Mouse (Mus musculus) left cerebral cortex, postnatal 14 days (tissue): ENCODE results near the gene Prcd. TPM values are rescaled to one million over a fixed set of nuclear protein-coding genes. Genes with fewer than 3 reads are reported as not detected.

Experiments
- DNase-seq, 2 experiments: peaks; one replicate each; pipeline ENCODE4 v3.0.0; 2021 to 2022; ENCODE audit warnings: low spot score in 2 of 2, mixed read lengths in 1 of 2
- intact Hi-C: fragments of 180-260 bp; cut with DNase I; formaldehyde crosslinking; loops from one replicate; pipeline ENCODE4 v1.15.1; 2025
- total RNA-seq, 2 experiments: library from RNA; stranded (reverse); gene quantifications; 2 replicates each; pipeline ENCODE4 v1.2.3; 2021

Gene Prcd
- total RNA-seq, 2 experiments from 2014 or later = 2.8 to 3.0 TPM

GRCm38 (mm10) chr11:116646771-116647170 is 6.6 kb upstream of the Prcd start:
- DNase-seq = no peak
- intact Hi-C loops = no loop called here

DNA sequence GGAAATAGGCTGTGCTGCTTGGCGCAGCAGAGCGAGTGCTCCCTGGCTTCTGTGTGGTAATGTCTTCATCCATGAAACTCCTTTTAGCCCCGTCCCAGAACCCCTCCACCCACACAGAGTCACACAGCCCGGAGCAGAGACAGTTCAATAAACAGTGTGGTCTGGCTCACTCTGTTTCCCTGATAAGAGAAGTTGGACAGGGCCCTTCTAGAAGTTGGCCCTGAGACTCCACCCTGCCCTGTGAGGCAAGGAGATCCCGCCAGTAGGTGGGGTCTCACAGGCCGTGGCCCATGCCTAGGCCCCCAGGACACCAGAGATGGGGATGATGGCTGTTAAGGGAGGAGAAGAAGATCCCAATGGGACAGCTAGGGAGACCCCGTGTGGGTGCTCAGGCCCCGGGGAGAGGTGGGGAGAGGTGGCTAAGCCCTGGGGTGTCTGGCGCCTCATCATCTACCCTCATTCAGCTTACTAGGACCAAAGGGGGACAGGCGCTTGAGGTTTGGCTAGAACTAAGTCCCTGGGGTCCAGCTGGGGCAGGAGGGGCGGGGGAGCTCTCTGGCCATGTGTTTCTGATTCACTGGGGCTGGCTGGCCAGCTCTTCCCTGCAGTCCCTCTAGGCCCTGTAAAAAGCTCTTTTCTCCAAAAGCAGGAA is 5.9 kb upstream of the Prcd start:
- intact Hi-C loops = no loop called here
- no peak for DNase-seq

- intact Hi-C loops = no loop called here
- no peak for DNase-seq
Observed at GRCm38 (mm10) chr11:116648213-116648921, 5.0 kb upstream of the Prcd start.

DNA sequence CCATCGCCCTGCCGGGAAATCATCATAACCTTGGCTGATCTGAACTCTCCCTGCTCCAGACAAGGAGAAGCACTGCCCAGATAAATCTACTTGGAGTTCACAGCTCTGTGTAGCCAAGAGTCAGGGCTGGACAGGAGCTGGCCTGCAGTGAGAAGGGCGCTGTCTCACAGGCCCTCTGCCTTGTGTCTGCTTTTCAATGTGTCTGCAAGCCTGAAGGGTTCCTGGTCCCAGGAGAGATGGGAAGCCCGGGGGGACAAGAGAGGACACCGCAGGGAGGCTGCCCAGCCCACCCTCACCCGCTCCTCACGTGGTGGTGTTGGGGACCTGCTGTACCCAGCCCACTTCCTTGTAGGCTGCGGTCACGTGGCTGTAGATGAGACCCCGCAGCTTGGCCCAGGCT is 4.4 kb upstream of the Prcd start:
- DNase-seq = no peak
- intact Hi-C loops = no loop called here

DNA sequence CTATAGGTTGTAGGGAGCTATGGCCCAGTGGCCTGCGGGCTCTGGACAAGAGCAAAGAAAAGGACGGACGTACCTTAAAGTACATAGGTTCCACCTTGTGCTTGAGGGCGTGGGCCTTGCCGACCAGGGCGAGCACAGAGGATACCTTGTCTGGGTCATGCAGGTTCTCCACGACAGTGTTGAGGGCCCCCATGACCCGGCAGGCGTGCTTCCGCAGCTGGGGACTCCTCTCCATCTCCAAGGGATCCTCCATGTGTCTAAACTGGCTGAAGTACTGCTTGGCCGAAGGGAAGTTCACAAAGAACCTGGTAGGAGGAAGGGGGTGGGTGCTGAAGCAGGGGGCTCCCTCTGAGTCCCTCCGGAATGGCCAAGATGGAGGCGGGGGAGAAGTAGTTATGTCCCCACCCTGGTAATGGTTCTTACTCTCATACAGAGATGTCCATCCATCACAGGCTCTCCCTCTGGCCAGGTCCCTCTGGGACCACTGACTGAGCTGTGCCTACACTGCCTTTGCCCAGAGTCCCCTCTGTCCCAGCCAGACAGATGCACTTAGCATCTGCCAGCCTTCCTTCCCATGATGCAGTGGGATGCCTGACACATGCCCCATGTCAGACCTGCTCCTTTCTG is 3.5 kb upstream of the Prcd start:
- intact Hi-C loops = no loop called here
- DNase-seq = no peak

- DNase-seq = no peak
- intact Hi-C loops = no loop called here
Observed at GRCm38 (mm10) chr11:116650811-116651210, 2.5 kb upstream of the Prcd start.

- intact Hi-C loops = no loop called here
- DNase-seq = peak; percentile 63 to 75
Observed at GRCm38 (mm10) chr11:116651339-116651738, 2.0 kb upstream of the Prcd start.

DNA sequence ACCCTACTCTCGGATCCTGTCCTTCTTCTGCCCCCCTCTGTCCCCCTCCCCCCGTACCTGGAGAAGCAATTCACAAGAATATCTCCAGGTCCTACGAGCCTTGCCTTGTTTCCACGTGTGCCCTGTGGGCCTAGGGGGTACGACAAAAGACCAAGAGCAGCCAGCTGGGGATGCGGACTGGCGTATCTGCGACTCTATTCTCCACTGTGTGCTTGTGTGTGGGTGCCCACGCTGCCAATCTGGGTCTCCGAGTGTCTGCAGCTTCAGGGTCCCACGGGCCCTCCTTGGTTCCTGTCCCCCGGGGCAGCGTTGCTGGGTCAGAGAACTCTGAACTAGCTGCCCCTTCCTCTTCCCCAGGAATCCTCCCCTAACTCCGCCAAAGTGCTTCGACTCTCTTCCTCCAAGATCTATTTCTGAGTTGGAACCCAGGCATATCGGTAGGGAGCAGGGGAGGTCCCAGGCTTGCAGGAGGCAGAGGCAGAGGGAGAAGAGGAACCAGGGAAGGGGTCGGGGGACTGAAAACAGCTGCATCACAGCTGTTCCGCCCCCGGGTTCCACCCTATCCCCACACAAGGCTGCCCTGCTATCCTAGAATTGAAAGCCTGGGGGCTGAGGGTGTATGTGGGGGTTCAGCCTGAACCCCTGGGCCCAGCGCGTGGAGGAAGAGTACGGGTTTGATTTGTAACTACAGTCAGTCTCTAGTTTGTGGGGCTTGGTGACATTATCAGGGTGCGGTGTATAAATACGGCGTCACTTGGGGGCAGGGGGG is 820 bp upstream of the Prcd start:
- DNase-seq = no peak
- intact Hi-C loops = no loop called here

- peak in 1 of 2 experiments; percentile 45 for DNase-seq
- intact Hi-C loops = no loop called here
Observed at GRCm38 (mm10) chr11:116653709-116654221, 431 bp downstream of the Prcd start.

GRCm38 (mm10) chr11:116654255-116654821 is 1.0 kb downstream of the Prcd start, which contains the start of gene Cygb:
Gene Cygb (minus strand): TSS chr11:116654313.
- no peak for DNase-seq
- intact Hi-C loops = no loop called here

DNA sequence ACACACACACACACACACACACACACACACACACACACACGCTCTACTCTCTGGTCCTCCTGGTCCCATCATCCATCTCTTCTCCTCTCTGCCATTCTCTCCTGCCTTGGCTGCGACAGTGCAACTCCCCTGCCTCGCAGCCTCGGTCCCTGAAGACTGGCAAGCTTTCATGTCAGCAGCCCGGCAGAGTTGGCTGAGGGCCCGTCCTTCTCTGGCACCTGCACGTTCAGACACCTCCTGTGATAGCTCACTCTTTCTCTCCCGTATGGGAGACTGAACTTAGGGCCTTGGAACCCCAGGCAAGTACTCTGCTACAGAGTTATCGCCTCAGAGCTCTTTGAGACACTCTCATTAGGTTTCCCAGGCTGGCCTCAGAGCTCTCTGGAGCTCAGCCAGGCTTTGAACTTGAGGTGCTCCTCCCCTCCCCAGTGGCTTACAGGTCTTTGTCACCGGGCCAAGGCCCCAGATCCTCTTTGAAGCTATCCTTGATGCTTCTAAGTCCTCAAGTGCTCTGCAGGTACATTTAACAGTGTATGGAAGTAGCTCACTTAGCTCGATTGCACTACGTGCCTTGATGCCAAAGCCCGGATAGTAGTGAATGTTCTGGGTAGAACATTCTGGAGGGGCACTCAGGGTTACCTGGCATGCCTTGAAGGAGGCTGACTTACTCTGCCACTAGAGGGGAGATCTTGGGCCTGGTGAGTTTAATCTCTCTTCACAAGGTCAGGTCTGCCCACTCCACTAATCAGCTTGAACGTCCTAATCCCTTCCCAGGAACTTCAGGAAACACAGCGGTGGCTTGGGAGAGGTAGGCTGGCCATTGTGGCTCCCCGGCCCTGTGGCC is 3.2 kb downstream of the Prcd start:
- DNase-seq = no peak
- intact Hi-C loops = no loop called here

GRCm38 (mm10) chr11:116657311-116658223 is 4.2 kb downstream of the Prcd start:
- DNase-seq = peak; percentile 89 to 93
- intact Hi-C loops = no loop called here

- DNase-seq = no peak
- intact Hi-C loops = no loop called here
Observed at GRCm38 (mm10) chr11:116658238-116658637, 4.9 kb downstream of the Prcd start.

- intact Hi-C loops = no loop called here
- no peak for DNase-seq
Observed at GRCm38 (mm10) chr11:116659027-116659621, 5.8 kb downstream of the Prcd start.

DNA sequence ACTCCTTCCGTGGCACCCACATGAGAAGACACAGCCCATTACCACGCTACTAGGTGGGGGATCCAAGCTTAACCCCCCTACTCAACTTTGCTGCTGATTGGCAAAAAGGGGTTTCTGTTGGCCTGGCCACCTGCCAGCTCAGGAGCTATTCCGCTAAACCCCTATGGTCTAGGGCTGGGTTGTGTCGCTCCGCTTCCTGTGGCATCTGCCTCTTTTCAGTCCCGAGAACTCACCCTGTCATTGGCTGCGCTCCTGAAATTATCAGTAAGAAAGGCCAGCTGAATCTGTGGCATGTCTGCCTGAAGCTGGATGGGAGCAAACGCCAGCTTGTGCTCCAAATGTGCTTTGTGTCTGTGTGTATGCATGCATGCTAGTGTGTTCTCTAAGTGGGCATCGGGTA is 6.8 kb downstream of the Prcd start:
- DNase-seq = no peak
- intact Hi-C loops = no loop called here

GRCm38 (mm10) chr11:116661291-116661947 is 8.1 kb downstream of the Prcd start:
- peak; percentile 41 to 69 for DNase-seq
- intact Hi-C loops = no loop called here

DNA sequence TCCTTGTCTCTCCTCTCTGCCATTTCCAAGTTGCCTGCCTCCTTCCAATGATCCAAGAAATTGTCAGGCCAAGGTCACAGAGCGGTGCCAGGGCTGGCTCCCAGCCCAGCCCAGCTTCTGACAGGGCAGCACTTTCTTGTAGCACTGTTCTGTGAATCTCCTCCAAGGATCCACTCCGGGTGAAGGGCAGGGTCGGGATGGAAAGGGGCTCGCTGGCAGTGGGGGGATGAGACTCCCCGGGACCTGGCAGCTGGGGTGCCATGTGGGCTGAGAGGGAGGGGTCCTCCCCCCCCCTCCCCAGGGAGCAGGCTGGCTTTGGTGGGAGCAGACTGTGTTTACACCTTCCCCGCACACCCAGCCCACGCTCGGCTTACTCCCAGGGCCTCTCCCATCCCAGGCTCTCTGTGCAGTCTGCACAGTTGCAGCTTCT is 8.6 kb downstream of the Prcd start:
- peak in 1 of 2 experiments; percentile 55 for DNase-seq
- intact Hi-C loops = no loop called here
